Mouse (Mus musculus) liver, postnatal 0 days (tissue): ENCODE data around the gene Tbc1d22a.

Experiments used
- CTCF ChIP-seq: sonication (generic); IDR thresholded peaks from 2 replicates; pipeline ENCODE4 v1.5.1; 2016; ENCODE audit warnings: antibody characterized with exemption, low read depth
- EP300 ChIP-seq: IDR thresholded peaks from 2 replicates; pipeline ENCODE4 v1.6.1; 2016; ENCODE audit warnings: antibody characterized with exemption, low read depth, mild to moderate bottlenecking

DNA sequence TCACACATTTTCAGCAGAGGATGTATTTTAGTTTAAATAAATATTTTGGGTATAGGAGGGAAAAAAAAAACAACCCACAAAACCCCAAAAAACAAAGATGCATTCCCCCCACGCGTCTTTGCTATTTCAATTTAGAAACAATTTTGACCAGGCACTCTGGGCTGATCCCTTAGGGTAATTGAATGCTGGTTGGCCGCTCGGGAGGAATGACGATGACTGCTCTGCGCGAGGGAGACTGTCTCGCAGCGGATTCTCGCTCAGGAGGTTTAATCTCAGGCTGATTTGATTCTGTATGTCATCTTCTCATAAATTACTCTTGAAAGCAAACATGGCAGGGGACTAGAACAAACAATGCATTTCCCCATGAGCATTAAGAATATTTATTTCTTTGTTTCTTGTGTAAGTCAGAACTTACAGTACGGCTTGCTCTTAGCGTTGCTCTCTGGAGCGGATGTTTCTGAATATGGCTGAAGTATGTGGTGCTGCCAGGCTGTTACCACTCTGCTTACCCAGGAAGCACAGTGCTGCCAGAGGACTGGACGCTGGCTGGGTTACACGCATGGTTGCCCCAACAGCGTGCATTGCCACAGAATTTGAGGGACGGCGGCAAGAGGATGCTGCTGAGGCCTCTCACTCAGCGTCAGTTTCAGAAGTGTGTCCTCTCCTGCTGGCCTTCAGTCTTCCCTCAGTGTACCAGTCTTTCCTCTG is 106.7 kb downstream of the Tbc1d22a start:
- TF ChIP-seq CTCF (no peak), EP300 (no peak)
